Mouse (Mus musculus) c-Kit-positive CD71-positive TER-119-negative erythroid progenitor cells, embryonic 14.5 days (primary cell): ENCODE measurements around the gene Cdc34.

Experiments
- DNase-seq: peaks from one replicate; pipeline ENCODE4 v3.0.0-alpha.2; 2013; ENCODE audit warnings: low read depth

Cdc34 gene

GRCm38 (mm10) chr10:79716254-79716987, 34.4 kb downstream of the Cdc34 start, which contains the start of gene Hcn2:
Hcn2 (plus strand) TSS chr10:79716634.
- DNase-seq: no peak

GRCm38 (mm10) chr10:79716988-79717355, 35.0 kb downstream of the Cdc34 start:
- no peak for DNase-seq

- peak; percentile 89 for DNase-seq
Observed at GRCm38 (mm10) chr10:79717640-79718357, 35.8 kb downstream of the Cdc34 start.

- DNase-seq: no peak
Observed at GRCm38 (mm10) chr10:79721089-79721488, 39.1 kb downstream of the Cdc34 start.

DNA sequence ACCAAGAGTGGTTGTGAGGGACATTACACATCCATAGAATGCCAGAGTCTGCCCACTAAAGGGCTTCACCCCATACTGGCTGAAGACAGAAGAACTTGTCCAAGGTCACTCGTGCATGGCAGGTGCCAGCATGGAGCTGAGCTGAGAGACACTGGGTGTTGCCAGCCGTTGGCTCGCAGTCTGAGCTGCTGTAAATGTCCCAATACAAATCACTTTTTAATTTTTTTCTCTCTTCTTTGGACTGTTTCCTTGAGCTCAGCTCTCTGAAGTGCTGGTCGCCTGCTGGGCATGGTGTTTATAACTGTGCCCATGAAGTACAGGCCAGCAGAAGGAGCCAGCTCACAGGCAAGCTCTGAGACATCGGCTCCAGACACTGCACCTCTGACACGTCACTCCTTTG, 41.1 kb downstream of the Cdc34 start:
- no peak for DNase-seq

DNA sequence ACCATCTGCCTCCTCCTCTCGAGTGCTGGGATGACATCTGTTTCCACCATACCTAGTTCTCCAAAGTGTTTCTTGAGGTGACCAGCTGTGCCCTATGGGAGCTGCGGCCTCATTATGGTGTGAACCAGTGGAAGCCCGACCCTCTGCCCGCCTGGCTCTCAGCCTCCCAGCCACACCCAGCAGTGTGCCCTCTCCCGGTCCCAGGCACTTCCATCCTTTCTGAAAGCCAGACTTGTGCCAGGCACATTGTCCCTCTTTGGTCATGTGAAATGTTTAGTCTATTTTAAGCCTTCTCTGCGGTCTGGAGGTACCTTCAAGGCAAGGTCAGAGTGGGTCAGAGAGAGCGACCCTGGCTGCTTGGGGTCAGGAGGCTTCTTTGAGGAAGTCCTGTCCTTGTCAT, 41.7 kb downstream of the Cdc34 start:
- DNase-seq: no peak

DNA sequence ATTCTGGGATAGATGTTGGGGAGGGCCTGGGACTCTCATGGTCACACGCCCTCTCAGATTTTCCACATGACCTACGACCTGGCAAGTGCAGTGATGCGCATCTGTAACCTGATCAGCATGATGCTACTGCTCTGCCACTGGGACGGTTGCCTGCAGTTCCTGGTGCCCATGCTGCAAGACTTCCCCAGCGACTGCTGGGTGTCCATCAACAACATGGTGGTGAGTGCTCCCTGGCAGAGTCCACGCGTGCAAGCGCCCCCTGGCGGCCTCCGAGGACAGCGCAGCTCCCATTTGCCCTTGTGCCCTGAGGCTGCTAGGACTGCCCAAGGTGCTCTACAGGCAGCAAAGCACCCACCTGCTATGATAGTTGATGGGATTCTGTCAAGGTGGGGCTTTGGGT, 44.1 kb downstream of the Cdc34 start:
- no peak for DNase-seq

- DNase-seq: no peak
Observed at GRCm38 (mm10) chr10:79728323-79729249, 46.6 kb downstream of the Cdc34 start.

GRCm38 (mm10) chr10:79729357-79729965, 47.5 kb downstream of the Cdc34 start:
- no peak for DNase-seq

DNA sequence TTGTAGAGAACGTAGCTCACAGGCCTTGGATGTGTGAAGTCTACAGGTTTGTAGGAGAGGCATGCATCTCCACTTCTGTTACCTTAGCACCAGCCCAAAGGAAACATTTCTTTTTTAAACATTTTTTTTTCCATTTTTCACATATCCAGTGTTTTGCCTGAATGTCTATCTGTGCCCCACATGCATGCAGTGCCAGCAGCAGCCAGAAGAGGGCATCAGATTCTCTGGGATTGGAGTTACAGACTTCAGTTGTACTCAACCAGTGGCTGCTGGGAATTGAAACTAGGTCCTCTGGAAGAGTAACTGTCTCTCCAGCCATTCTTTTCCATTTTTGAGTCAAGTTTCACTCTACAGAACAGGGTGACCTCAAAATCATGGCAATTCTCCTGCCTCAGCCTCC, 50.5 kb downstream of the Cdc34 start:
- no peak for DNase-seq

GRCm38 (mm10) chr10:79733847-79734246, 51.9 kb downstream of the Cdc34 start:
- DNase-seq: no peak

DNA sequence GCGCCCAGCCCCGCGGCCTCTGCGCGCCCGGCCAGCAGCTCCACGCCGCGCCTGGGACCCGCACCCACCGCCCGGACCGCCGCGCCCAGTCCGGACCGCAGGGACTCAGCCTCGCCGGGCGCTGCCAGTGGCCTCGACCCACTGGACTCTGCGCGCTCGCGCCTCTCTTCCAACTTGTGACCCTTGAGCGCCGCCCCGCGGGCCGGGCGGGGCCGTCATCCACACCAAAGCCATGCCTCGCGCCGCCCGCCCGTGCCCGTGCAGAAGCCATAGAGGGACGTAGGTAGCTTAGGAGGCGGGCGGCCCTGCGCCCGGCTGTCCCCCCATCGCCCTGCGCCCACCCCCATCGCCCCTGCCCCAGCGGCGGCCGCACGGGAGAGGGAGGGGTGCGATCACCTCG, 53.4 kb downstream of the Cdc34 start:
- no peak for DNase-seq

GRCm38 (mm10) chr10:79736706-79737105, 54.7 kb downstream of the Cdc34 start:
- no peak for DNase-seq
